Mouse (Mus musculus) lung, postnatal 0 days (tissue): ENCODE data around the gene Gm5868.

Experiments
- CTCF ChIP-seq: IDR thresholded peaks from 2 replicates; pipeline ENCODE4 v1.5.1; 2016; ENCODE audit warnings: antibody characterized with exemption, mild to moderate bottlenecking
- EP300 ChIP-seq: IDR thresholded peaks from 2 replicates; pipeline ENCODE4 v1.6.1; 2016; ENCODE audit warnings: antibody characterized with exemption, mild to moderate bottlenecking, control low read depth

DNA sequence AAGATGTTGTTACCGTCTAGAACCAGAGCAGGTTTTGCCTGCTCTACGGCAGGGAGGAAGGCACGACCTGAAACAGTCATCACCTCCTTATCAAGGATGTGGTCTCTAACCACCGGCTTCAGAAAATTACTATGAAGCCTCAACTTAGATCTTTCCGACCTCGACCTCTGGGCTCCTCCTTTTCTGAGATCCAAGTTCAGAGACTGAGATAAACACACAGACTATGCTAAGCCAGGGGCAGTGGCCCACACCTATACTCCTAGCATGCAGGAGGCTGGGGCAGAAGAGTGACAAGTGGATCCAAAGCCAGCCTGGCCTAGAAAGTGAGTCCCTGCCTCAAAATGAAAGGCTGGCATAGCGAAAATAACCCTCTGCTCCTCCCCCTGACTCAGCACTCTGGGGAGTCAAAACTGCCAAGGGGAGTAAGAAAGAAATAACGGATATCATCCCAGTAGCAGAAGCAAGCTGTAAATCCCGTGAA, 47.5 kb upstream of the Gm5868 start:
- TF ChIP-seq CTCF (no peak), EP300 (no peak)
